Mouse (Mus musculus) liver, adult (tissue): ENCODE data around the gene Wdr89.

ENCODE experiments used
- GATA4 ChIP-seq: IDR thresholded peaks from 2 replicates; pipeline ENCODE4 v1.6.1; 2014; ENCODE audit warnings: mild to moderate bottlenecking, low read length; ENCODE audit not compliant: insufficient replicate concordance

Wdr89 gene

GRCm38 (mm10) chr12:75672630-75673029 lies 3.3 kb upstream of the Wdr89 start:
- no peak for TF ChIP-seq GATA4

- no peak for TF ChIP-seq GATA4
Observed at GRCm38 (mm10) chr12:75671759-75672315, 2.5 kb upstream of the Wdr89 start.

GRCm38 (mm10) chr12:75670611-75671010 lies 1.3 kb upstream of the Wdr89 start:
- no peak for TF ChIP-seq GATA4

- no peak for TF ChIP-seq GATA4
Observed at GRCm38 (mm10) chr12:75668916-75669257, 450 bp downstream of the Wdr89 start.

GRCm38 (mm10) chr12:75668221-75668620 lies 1.1 kb downstream of the Wdr89 start:
- no peak for TF ChIP-seq GATA4

- no peak for TF ChIP-seq GATA4
Observed at GRCm38 (mm10) chr12:75666939-75667338, 2.4 kb downstream of the Wdr89 start.

GRCm38 (mm10) chr12:75664516-75664810 lies 4.9 kb downstream of the Wdr89 start:
- TF ChIP-seq GATA4: no peak

- no peak for TF ChIP-seq GATA4
Observed at GRCm38 (mm10) chr12:75663646-75664515, 5.5 kb downstream of the Wdr89 start.

GRCm38 (mm10) chr12:75662376-75662775 lies 7.0 kb downstream of the Wdr89 start:
- TF ChIP-seq GATA4: no peak

- TF ChIP-seq GATA4: peak; percentile 7; the same call in 1 of the 2 replicates
Observed at GRCm38 (mm10) chr12:75658403-75658802, 10.9 kb downstream of the Wdr89 start.

GRCm38 (mm10) chr12:75656580-75656979 lies 12.8 kb downstream of the Wdr89 start:
- no peak for TF ChIP-seq GATA4

GRCm38 (mm10) chr12:75654247-75654801 lies 15.0 kb downstream of the Wdr89 start:
- peak; percentile 94 for TF ChIP-seq GATA4

GRCm38 (mm10) chr12:75649706-75650093 lies 19.6 kb downstream of the Wdr89 start:
- TF ChIP-seq GATA4: no peak

- no peak for TF ChIP-seq GATA4
Observed at GRCm38 (mm10) chr12:75649058-75649705, 20.2 kb downstream of the Wdr89 start.

- no peak for TF ChIP-seq GATA4
Observed at GRCm38 (mm10) chr12:75648281-75648680, 21.1 kb downstream of the Wdr89 start.

- no peak for TF ChIP-seq GATA4
Observed at GRCm38 (mm10) chr12:75647663-75648062, 21.7 kb downstream of the Wdr89 start.
